Mouse (Mus musculus) heart, adult 11 months (tissue): Measurements from ENCODE around the gene Taok3.

ENCODE experiments used
- DNase-seq: peaks from one replicate; pipeline ENCODE4 v3.0.0; 2022

Taok3 gene

GRCm38 (mm10) chr5:117147187-117148095, 27.5 kb downstream of the Taok3 start:
- DNase-seq, result peak; percentile 94

GRCm38 (mm10) chr5:117149054-117149942, 29.4 kb downstream of the Taok3 start:
- DNase-seq, result no peak

GRCm38 (mm10) chr5:117150068-117150467, 30.1 kb downstream of the Taok3 start:
- no peak for DNase-seq

- DNase-seq, result no peak
Measured at GRCm38 (mm10) chr5:117152944-117153343, 33.0 kb downstream of the Taok3 start.

- peak; percentile 96 for DNase-seq
Measured at GRCm38 (mm10) chr5:117153527-117154091, 33.7 kb downstream of the Taok3 start.

- DNase-seq, result peak; percentile 98
Measured at GRCm38 (mm10) chr5:117158335-117159018, 38.5 kb downstream of the Taok3 start.

GRCm38 (mm10) chr5:117159326-117159725, 39.4 kb downstream of the Taok3 start:
- DNase-seq, result no peak

GRCm38 (mm10) chr5:117159805-117160291, 39.9 kb downstream of the Taok3 start:
- DNase-seq, result no peak

- no peak for DNase-seq
Measured at GRCm38 (mm10) chr5:117160499-117160898, 40.6 kb downstream of the Taok3 start.

- no peak for DNase-seq
Measured at GRCm38 (mm10) chr5:117163790-117164189, 43.9 kb downstream of the Taok3 start.

GRCm38 (mm10) chr5:117164516-117164915, 44.6 kb downstream of the Taok3 start:
- peak; percentile 84 for DNase-seq

GRCm38 (mm10) chr5:117164923-117165322, 45.0 kb downstream of the Taok3 start:
- DNase-seq, result peak; percentile 81

- DNase-seq, result no peak
Measured at GRCm38 (mm10) chr5:117165946-117166345, 46.0 kb downstream of the Taok3 start.

GRCm38 (mm10) chr5:117166811-117167365, 47.0 kb downstream of the Taok3 start:
- peak; percentile 86 for DNase-seq

- no peak for DNase-seq
Measured at GRCm38 (mm10) chr5:117168351-117169100, 48.6 kb downstream of the Taok3 start.

GRCm38 (mm10) chr5:117174057-117174456, 54.1 kb downstream of the Taok3 start:
- no peak for DNase-seq

- no peak for DNase-seq
Measured at GRCm38 (mm10) chr5:117175896-117176295, 56.0 kb downstream of the Taok3 start.

GRCm38 (mm10) chr5:117178079-117178478, 58.1 kb downstream of the Taok3 start:
- DNase-seq, result no peak

GRCm38 (mm10) chr5:117178486-117178885, 58.6 kb downstream of the Taok3 start:
- no peak for DNase-seq

- peak; percentile 90 for DNase-seq
Measured at GRCm38 (mm10) chr5:117181921-117182320, 62.0 kb downstream of the Taok3 start.

- DNase-seq, result no peak
Measured at GRCm38 (mm10) chr5:117182411-117182810, 62.5 kb downstream of the Taok3 start.
